Mouse (Mus musculus) hindbrain, embryonic 10.5 days (tissue): Measurements from ENCODE around the gene Ciao1. TPM values are rescaled to one million over a fixed set of nuclear protein-coding genes. Genes with fewer than 3 reads are reported as not detected.
A peak's percentile ranks its signal among the peaks of the same experiment; 100 is the strongest.
"Not testable (repeated sequence)": the region's sequence is repeated elsewhere in the genome, so short reads cannot be mapped to it uniquely, and the experiment has no call there.

Source experiments
- DNase-seq: peaks from one replicate; pipeline ENCODE4 v3.0.0-alpha.2; 2017; ENCODE audit warnings: low spot score
- H3K27ac ChIP-seq: fragments of 300-500 bp; sonication (generic); 2 replicates; pipeline ENCODE4 v1.5.1; 2016; ENCODE audit warnings: mild to moderate bottlenecking, moderate library complexity
- H3K27me3 ChIP-seq: fragments of 300-500 bp; sonication (generic); 2 replicates; pipeline ENCODE4 v1.6.1; 2016; ENCODE audit warnings: mild to moderate bottlenecking; ENCODE audit not compliant: poor library complexity, insufficient read depth, severe bottlenecking
- H3K36me3 ChIP-seq: fragments of 300-500 bp; sonication (generic); 2 replicates; pipeline ENCODE4 v1.6.1; 2016; ENCODE audit warnings: mild to moderate bottlenecking, moderate library complexity
- H3K4me1 ChIP-seq: fragments of 300-500 bp; sonication (generic); replicated peaks from 2 replicates; pipeline ENCODE4 v1.6.1; 2016; ENCODE audit warnings: mild to moderate bottlenecking
- H3K4me3 ChIP-seq: fragments of 300-500 bp; sonication (generic); 2 replicates; pipeline ENCODE4 v1.5.1; 2016; ENCODE audit warnings: mild to moderate bottlenecking, moderate library complexity
- H3K9me3 ChIP-seq: fragments of 300-500 bp; sonication (generic); 2 replicates; pipeline ENCODE4 v1.6.1; 2016; ENCODE audit warnings: mild to moderate bottlenecking, moderate library complexity
- WGBS: fragments of 180-500 bp; shearing (Covaris S2); methylation state at CpG from one replicate; pipeline ENCODE4 v1.1.7; 2016; 5-methylcytosine and 5-hydroxymethylcytosine counted together
- polyA plus RNA-seq: library from polyadenylated mRNA; unstranded; fragments of >200 nt; fragmentation: Nextera tagmentation; extraction: Ambion mirVana; gene quantifications from 2 replicates; pipeline ENCODE4 v1.2.1, GENCODE M21; 2016

Ciao1 gene
- polyA plus RNA-seq, 1 experiment from 2014 or later, result 53.2 TPM

- no peaks in the 10 kb centered on the region for H3K4me1 ChIP-seq
- DNase-seq, result no peak
- no peak overlapping the region for H3K27ac ChIP-seq
- H3K9me3 ChIP-seq, result peaks cover 9% of the 10 kb centered on the region; the same call in 1 of the 2 replicates
- no peaks in the 10 kb centered on the region for H3K27me3 ChIP-seq
- 100% methylated on average over 3 of the region's 3 CpGs for WGBS
- peaks cover 100% of the 10 kb centered on the region for H3K36me3 ChIP-seq
- no peak overlapping the region for H3K4me3 ChIP-seq
Observed at GRCm38 (mm10) chr2:127225261-127225660, 22.4 kb downstream of the Ciao1 start.

DNA sequence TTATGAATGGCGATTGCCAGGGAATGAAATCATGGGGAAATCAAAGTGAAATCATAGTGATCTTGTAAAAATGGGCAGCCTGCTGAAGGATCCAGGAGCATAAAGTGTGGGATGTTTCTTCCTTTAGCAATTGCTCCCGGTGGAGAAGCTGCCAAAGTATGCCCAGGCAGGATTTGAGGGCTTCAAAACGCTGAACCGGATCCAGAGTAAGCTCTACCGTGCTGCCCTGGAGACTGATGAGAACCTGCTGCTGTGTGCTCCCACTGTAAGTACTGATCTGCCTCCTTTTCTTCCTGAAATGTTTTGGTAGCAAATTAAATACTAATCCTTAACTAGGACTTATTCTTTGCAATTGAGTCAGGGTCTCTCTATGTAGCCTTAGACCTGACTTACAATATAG, 29.9 kb downstream of the Ciao1 start:
- WGBS, result 95% methylated on average over 5 of the region's 5 CpGs

GRCm38 (mm10) chr2:127210701-127211100, 36.9 kb downstream of the Ciao1 start:
- Histone ChIP-seq H3K4me3 (no peak overlapping the region), H3K27me3 (no peaks in the 10 kb centered on the region), H3K36me3 (peaks cover 60% of the 10 kb centered on the region), H3K4me1 (peaks cover 15% of the 10 kb centered on the region), H3K27ac (no peak overlapping the region), H3K9me3 (no peaks in the 10 kb centered on the region)
- no peak for DNase-seq
- WGBS, result 94% methylated on average over 11 of the region's 11 CpGs

More for the DNA sequence above, 29.9 kb downstream of the Ciao1 start:
- no peak for DNase-seq
- no peaks in the 10 kb centered on the region for H3K27me3 ChIP-seq
- H3K27ac ChIP-seq, result no peak overlapping the region
- H3K36me3 ChIP-seq, result peaks cover 100% of the 10 kb centered on the region
- H3K4me1 ChIP-seq, result no peaks in the 10 kb centered on the region
- H3K9me3 ChIP-seq, result no peaks in the 10 kb centered on the region
- H3K4me3 ChIP-seq, result no peak overlapping the region

- WGBS, result 0% methylated on average over 17 of the region's 17 CpGs
- Histone ChIP-seq H3K27ac (peak overlapping the region; percentile 91), H3K36me3 (peaks cover 44% of the 10 kb centered on the region), H3K9me3 (no peaks in the 10 kb centered on the region), H3K4me3 (peak overlapping the region; percentile 82), H3K4me1 (peaks cover 15% of the 10 kb centered on the region), H3K27me3 (no peaks in the 10 kb centered on the region)
- DNase-seq, result no peak
Observed at GRCm38 (mm10) chr2:127208452-127208769, 39.2 kb downstream of the Ciao1 start.

- 14% methylated on average over 36 of the region's 36 CpGs for WGBS
- Histone ChIP-seq H3K27ac (peak within 1 kb of the TSS; percentile 91), H3K9me3 (no peaks in the 10 kb centered on the region), H3K4me3 (peak within 1 kb of the TSS; percentile 82), H3K4me1 (peaks cover 15% of the 10 kb centered on the region), H3K36me3 (peaks cover 44% of the 10 kb centered on the region), H3K27me3 (no peaks in the 10 kb centered on the region)
- peak; percentile 94 for DNase-seq
Observed at GRCm38 (mm10) chr2:127207547-127208451, 39.8 kb downstream of the Ciao1 start, which contains the start of the genes 1810024B03Rik and Snrnp200. Gene 1810024B03Rik, minus strand, starts transcription at chr2:127208280. Gene Snrnp200, plus strand, starts transcription at chr2:127208386.

DNA sequence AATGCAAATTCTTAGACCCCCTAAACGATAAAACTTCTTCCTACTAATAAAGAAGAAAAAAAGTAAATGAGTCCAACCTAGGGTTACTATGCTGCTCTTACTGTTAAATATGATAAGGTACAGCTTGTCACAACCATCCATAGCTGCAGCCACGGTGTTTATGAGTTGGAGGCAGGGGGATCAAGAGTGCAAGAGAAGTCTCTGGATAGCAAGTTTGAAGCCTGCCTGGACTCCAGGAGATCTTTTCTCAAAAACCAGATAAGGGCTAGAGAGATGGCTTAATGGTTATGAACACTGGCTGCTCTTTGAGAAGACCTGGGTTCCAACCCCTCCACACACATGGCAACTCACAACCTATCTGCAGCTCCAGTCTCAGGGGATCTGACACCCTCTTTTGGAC, 40.7 kb downstream of the Ciao1 start:
- Histone ChIP-seq H3K36me3 (peaks cover 44% of the 10 kb centered on the region), H3K27ac (no peak overlapping the region), H3K4me1 (peaks cover 15% of the 10 kb centered on the region), H3K4me3 (peak overlapping the region; percentile 82; the same call in 1 of the 2 replicates), H3K27me3 (no peaks in the 10 kb centered on the region), H3K9me3 (no peaks in the 10 kb centered on the region)
- no peak for DNase-seq
- 92% methylated on average over 2 of the region's 2 CpGs for WGBS

- not testable (repeated sequence) for H3K9me3 ChIP-seq, DNase-seq, H3K4me3 ChIP-seq, H3K27ac ChIP-seq, H3K27me3 ChIP-seq
- Histone ChIP-seq H3K36me3 (peaks cover 44% of the 10 kb centered on the region), H3K4me1 (peaks cover 15% of the 10 kb centered on the region)
- 90% methylated on average over 4 of the region's 4 CpGs for WGBS
Observed at GRCm38 (mm10) chr2:127205936-127206335, 41.7 kb downstream of the Ciao1 start.

DNA sequence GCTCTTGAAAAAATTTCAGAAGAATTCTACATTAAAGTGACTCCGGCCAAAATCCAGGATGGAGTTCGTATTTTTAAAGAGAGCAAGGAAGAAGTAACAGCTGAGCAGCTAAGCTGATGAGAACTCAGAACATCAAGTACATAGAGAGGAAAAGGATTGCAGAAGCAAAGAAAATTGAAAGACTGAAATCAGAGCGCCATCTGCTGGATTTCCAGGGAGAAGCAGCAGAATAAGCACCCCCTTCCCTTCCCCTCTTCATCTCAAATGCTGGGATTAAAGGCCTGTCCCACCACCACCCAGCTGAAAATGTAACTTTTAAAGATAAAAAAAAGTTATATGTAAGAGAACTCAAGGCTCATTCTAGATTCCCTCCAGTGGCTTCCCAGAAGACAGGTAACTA, 42.7 kb downstream of the Ciao1 start:
- Histone ChIP-seq H3K4me1 (peaks cover 15% of the 10 kb centered on the region), H3K36me3 (peaks cover 44% of the 10 kb centered on the region), H3K4me3 (no peak overlapping the region), H3K27me3 (no peaks in the 10 kb centered on the region), H3K9me3 (peaks cover 6% of the 10 kb centered on the region; the same call in 1 of the 2 replicates), H3K27ac (no peak overlapping the region)
- WGBS, result 38% methylated on average over 3 of the region's 3 CpGs
- DNase-seq, result peak; percentile 51

Other genes starting within 250 kb of the Ciao1 start
- gene Ap4e1, start 239.1 kb downstream of the Ciao1 start, polyA plus RNA-seq, result 12.5 and 13.1 TPM in 2 replicates
- gene Blvra, start 177.2 kb downstream of the Ciao1 start, polyA plus RNA-seq, result 20.1 and 20.3 TPM in 2 replicates
- gene Ncaph, start 113.9 kb downstream of the Ciao1 start, polyA plus RNA-seq, result 83.7 and 110 TPM in 2 replicates
- 12.6 and 14.1 TPM in 2 replicates for gene Itpripl1, start 104.4 kb downstream of the Ciao1 start, polyA plus RNA-seq
- 2.5 and 2.6 TPM in 2 replicates for gene 1810024B03Rik, start 39.5 kb downstream of the Ciao1 start, polyA plus RNA-seq
- 85.7 and 96.5 TPM in 2 replicates for gene Snrnp200, start 39.4 kb downstream of the Ciao1 start, polyA plus RNA-seq
- 26.5 and 27.3 TPM in 2 replicates for gene Tmem127, start 92 bp upstream of the Ciao1 start, polyA plus RNA-seq
- gene Stard7, start 22.4 kb upstream of the Ciao1 start, polyA plus RNA-seq, result 73.6 and 78.7 TPM in 2 replicates
- 5.2 and 5.7 TPM in 2 replicates for gene Dusp2, start 88.3 kb upstream of the Ciao1 start, polyA plus RNA-seq
- gene Astl, start 90.8 kb upstream of the Ciao1 start, polyA plus RNA-seq, result not detected in 2 replicates
- 2.3 and 3.0 TPM in 2 replicates for gene Adra2b, start 115.4 kb upstream of the Ciao1 start, polyA plus RNA-seq
- gene Gpat2, start 177.4 kb upstream of the Ciao1 start, polyA plus RNA-seq, result 0.10 and 0.24 TPM in 2 replicates
- 20.5 and 27.1 TPM in 2 replicates for gene Fahd2a, start 196.7 kb upstream of the Ciao1 start, polyA plus RNA-seq